Mouse (Mus musculus): ENCODE measurements around the gene Rin3. TPM values are rescaled to one million over a fixed set of nuclear protein-coding genes. Genes with fewer than 3 reads are reported as not detected.
A peak's percentile ranks its signal among the peaks of the same experiment; 100 is the strongest.

The Rin3 gene
- polyA plus RNA-seq, 1 experiment from 2014 or later, result 9.3 TPM

- Histone ChIP-seq H3K9ac (no peak overlapping the region), H3K4me1 (peaks cover 19% of the 10 kb centered on the region), H3K27ac (no peak overlapping the region), H3K4me3 (no peak overlapping the region), H3K4me2 (no peak overlapping the region), H3K27me3 (no peaks in the 10 kb centered on the region), H3K36me3 (no peaks in the 10 kb centered on the region), H3K9me3 (no peaks in the 10 kb centered on the region)
- 64% methylated on average over 10 of the region's 10 CpGs for WGBS
- ATAC-seq (ENCODE audit: insufficient number of reproducible peaks, low FRiP score, low TSS enrichment, low read depth), result no peak
Measured at GRCm38 (mm10) chr12:102436939-102437526, 154.2 kb downstream of the Rin3 start.

- peak overlapping the region; percentile 71; the same call in 1 of the 2 replicates for H3K4me3 ChIP-seq
- ATAC-seq (ENCODE audit: insufficient number of reproducible peaks, low FRiP score, low TSS enrichment, low read depth), result no peak
- H3K27ac ChIP-seq, result no peak overlapping the region
- no peaks in the 10 kb centered on the region for H3K36me3 ChIP-seq
- peaks cover 15% of the 10 kb centered on the region for H3K4me1 ChIP-seq
- H3K4me2 ChIP-seq, result no peak overlapping the region
- WGBS, result 76% methylated on average over 5 of the region's 5 CpGs
- no peaks in the 10 kb centered on the region for H3K27me3 ChIP-seq
- H3K9ac ChIP-seq, result no peak overlapping the region
- no peaks in the 10 kb centered on the region for H3K9me3 ChIP-seq
Measured at GRCm38 (mm10) chr12:102437952-102438351, 155.1 kb downstream of the Rin3 start.

GRCm38 (mm10) chr12:102438983-102439631, 156.3 kb downstream of the Rin3 start:
- Histone ChIP-seq H3K27ac (peak overlapping the region; percentile 65; the same call in 1 of the 2 replicates), H3K9ac (peak overlapping the region; percentile 46), H3K9me3 (no peaks in the 10 kb centered on the region), H3K4me1 (peaks cover 15% of the 10 kb centered on the region), H3K36me3 (no peaks in the 10 kb centered on the region), H3K27me3 (no peaks in the 10 kb centered on the region), H3K4me3 (peak overlapping the region; percentile 71), H3K4me2 (peak overlapping the region; percentile 66)
- under 1% methylated on average over 20 of the region's 20 CpGs for WGBS
- ATAC-seq (ENCODE audit: insufficient number of reproducible peaks, low FRiP score, low TSS enrichment, low read depth), result no peak

GRCm38 (mm10) chr12:102439632-102440023, 156.8 kb downstream of the Rin3 start, which contains the start of gene Lgmn:
Gene Lgmn (minus strand): TSS chr12:102439813.
- under 1% methylated on average over 28 of the region's 28 CpGs for WGBS
- Histone ChIP-seq H3K4me2 (peak within 1 kb of the TSS; percentile 66), H3K9ac (peak within 1 kb of the TSS; percentile 46), H3K27ac (peak within 1 kb of the TSS; percentile 65; the same call in 1 of the 2 replicates), H3K9me3 (no peaks in the 10 kb centered on the region), H3K4me1 (peaks cover 15% of the 10 kb centered on the region), H3K36me3 (no peaks in the 10 kb centered on the region), H3K27me3 (no peaks in the 10 kb centered on the region), H3K4me3 (peak within 1 kb of the TSS; percentile 71)
- peak; percentile 98 for ATAC-seq (ENCODE audit: insufficient number of reproducible peaks, low FRiP score, low TSS enrichment, low read depth)

Other genes with a start within 250 kb of the Rin3 start
- gene Slc24a4, start 154.3 kb upstream of the Rin3 start, polyA plus RNA-seq (2015; fragmentation: Nextera tagmentation; extraction: Ambion mirVana), result 0.96 and 1.2 TPM in 2 replicates
- 90.4 and 111 TPM in 2 replicates for gene Lgmn, start 156.8 kb downstream of the Rin3 start, polyA plus RNA-seq (2015; fragmentation: Nextera tagmentation; extraction: Ambion mirVana)
- 41.7 and 44.1 TPM in 2 replicates for gene Golga5, start 186.1 kb downstream of the Rin3 start, polyA plus RNA-seq (2015; fragmentation: Nextera tagmentation; extraction: Ambion mirVana)

Measured in limb, embryonic 15.5 days (tissue).